Mouse (Mus musculus) B cell, adult 2 months (primary cell): Measurements from ENCODE around the gene Ywhae.

Experiments
- DNase-seq, 2 experiments: peaks; one replicate each; pipeline ENCODE4 v3.0.0; 2022

The Ywhae gene

DNA sequence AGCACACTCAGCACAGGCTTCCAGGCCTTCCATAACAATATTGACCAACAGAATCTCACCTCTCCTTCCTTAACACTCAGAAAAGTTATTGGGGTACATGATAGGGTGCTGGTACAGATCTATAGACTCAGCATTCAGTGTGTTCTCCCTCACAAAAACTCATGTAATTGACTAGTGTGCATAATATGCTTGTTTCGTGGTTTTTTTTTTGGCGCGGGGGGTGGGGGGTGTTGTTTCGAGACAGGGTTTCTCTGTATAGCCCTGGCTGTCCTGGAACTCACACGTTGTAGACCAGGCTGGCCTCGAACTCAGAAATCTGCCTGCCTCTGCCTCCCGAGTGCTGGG, 5.8 kb downstream of the Ywhae start:
- DNase-seq, result no peak

DNA sequence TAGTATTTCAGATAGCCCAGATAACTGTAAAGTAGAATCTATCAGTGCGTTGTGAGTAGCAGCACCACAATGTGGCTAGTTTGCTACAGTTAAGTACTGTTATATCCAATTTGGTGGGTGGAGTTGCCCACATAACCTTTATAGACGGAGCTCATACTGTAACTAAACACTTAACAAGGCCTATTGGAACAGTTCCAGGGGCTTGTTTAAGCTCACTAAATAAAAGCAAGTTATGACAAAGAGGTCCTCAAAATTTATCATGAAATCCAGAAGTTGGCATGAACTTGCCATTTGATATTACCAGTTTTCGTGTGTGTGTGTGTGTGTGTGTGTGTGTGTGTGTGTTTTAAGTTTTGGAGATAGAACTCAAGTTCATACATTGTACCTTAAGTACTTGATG, 7.5 kb downstream of the Ywhae start:
- DNase-seq, result no peak

DNA sequence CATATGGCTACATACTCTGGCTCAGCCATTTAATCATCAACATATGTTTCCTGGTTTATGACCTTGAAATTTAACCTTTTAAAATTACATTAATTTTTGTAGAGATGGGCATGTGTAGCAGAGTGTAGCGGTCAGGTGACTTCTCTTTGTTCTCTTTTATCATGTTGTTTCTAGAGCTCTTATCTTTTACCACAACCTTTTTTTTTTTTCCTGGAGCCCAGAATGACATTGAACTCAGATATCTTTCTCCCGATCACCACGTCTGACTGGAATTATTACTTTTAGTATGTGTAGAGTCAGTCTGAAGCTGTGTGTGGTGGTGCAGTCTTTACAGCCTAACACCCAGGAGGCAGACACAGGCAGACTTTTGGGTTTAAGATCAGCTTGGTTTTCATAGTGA, 8.9 kb downstream of the Ywhae start:
- DNase-seq, result no peak

DNA sequence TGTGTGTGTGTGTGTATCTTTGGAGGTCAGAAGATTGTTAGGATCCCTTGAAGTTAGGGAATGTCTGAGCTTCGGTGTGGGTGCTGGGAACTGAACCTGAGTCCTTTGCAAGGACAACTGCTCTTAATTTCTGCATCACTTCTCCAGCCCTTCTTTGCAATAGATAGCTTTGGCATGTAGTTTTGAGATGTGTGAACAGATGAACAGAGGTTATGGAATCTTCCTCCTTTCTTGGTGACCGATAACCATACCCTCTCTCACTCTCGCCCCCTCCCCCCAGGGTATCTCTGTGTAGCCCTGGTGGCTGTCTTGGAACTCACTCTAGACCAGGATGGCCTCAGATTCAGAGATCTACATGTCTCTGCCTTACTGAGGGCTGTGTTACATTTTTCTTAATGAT, 12.1 kb downstream of the Ywhae start:
- DNase-seq, result no peak

DNA sequence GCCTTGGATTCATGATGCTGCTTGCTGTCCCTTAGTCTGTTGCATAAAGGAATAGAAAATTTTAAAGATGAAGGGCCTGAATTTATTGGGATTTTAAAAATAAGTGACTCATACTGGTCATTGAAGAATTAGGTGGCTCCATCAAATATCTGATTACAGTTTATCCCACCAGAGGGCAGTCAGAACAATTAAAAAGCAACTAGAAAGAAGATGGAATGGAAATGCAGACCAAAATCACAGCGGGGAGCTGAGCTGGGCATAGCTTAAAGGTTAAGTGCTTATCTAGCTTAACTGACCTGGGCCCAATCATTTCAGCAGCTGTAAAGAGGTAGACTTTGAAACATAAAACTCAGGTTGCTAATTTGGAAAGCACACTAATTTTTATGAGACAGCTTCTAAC, 17.9 kb downstream of the Ywhae start:
- no peak for DNase-seq

DNA sequence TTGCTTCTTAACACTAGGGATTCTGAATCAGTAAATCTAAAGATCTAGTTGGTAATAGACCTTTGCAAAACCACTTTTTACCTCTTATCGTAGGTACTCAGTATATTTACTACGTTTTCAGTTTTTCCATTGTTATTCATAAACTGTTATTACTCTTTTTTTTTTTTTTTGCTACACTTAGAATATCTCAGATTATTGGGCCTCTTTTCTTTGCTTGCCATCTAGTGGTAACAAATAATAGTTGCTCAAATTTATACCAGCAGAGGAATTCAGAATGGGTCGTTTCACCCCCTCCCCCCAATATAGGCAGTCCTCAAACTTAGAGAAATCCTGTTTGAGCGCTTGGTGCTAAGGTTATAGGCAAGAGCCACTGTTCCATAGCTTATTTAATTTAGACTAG, 18.4 kb downstream of the Ywhae start:
- no peak for DNase-seq

DNA sequence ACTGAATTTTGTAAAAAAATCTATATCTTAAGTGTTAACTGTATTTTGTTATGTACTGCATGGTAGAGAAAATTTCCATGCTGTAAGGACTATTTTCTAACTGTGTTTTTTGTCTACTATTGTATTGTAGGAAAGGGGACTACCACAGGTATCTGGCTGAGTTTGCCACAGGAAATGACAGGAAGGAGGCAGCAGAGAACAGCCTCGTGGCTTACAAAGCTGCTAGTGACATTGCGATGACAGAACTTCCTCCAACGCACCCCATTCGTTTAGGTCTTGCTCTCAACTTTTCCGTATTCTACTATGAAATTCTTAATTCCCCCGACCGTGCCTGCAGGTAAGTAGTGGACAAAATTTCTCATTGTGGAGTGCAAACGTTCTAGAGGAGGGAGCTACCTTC, 24.0 kb downstream of the Ywhae start:
- DNase-seq, result no peak

DNA sequence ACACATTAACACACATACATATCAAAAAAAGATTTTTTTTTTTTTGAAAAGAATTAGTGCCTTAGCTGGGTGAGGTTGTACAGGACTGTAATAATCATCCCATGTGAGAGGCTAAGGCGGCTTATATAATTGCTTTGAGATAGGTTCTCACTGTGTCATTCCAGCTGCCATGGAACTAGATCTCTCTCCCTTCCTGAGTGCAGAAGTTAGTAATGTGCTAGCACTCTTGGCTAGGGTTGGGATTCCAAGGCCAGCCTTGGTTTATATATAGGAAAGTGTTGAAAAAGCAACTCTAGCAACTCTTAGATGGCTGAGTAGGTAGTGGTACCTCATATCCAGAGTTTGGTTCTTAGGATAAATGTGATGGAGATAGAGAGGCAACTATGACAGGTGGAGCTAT, 25.9 kb downstream of the Ywhae start:
- no peak for DNase-seq

DNA sequence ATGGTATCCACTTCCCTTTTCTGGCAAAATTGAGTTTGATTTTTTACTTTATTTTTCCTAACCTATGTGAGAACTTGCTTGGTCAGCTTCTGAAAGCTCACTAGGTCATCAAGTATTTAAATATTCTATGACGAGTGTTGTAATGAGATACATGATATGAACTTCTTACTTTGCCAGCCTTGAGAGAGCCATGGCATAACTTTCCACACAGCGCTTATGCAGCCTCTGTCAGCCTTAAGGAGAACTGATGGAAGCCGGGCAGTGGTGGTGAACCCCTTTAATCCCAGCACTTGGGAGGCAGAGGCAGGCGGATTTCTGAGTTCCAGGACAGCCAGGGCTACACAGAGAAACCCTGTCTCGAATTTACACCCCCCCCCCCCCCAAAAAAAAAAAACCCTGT, 28.1 kb downstream of the Ywhae start:
- no peak for DNase-seq

DNA sequence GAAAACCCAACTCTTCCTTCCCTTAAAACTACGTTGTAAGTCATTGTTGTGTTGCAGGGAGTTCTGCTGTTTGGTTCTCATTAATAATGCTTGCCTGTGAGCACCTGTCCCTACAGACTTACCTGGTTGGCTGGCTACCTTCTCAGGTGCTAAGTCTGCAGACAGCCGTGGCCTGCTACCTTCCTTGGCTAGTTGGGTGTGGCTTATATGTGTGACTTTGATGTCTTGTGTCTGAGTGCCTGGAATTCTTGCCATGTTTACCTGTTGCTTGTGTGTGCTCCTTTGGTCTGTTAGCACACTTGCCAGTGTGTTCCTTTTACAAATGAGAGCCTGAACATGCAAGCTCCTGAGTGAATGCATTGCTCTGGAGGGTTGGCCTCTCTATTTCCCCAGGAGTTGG, 30.0 kb downstream of the Ywhae start:
- no peak for DNase-seq

DNA sequence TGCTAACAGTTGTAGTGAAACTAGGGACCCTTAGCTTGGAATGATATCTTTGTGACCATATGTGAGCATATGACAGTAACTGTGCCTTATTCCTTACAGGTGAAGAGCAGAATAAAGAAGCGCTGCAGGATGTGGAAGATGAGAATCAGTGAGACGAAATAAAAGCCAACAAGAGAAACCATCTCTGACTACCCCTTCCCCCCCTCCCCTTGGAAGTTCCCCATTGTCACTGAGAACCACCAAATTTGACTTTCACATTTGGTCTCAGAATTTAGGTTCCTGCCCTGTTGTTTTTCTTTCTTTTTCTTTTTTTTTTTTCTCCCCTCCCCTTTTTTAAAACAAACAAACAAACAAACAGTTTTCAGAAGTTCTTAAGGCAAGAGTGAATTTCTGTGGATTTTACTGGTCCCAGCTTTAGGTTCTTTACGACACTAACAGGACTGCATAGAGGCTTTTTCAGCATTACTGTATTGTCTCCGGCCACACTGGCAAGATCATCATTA, 31.9 kb downstream of the Ywhae start:
- peak; percentile 20 to 24 for DNase-seq

DNA sequence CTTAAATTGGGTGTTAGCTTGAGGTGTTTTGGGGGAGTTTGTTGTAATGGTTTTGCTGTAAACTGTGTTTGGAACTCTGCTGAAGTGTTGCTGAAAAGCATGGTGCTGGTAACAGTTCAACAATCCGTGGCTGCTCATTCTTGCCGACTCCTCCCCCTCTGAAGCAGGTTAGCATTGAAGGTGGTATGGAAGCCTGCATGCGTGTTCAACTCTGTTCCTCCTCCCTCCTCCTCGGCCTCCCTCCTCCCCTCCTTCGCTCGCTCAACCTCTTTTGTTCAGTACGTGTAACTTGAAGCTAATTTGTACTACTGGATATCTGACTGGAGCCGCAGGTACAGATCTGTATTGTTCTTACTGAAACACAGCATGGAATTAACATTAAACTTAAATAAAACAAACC, 32.5 kb downstream of the Ywhae start:
- DNase-seq, result no peak

DNA sequence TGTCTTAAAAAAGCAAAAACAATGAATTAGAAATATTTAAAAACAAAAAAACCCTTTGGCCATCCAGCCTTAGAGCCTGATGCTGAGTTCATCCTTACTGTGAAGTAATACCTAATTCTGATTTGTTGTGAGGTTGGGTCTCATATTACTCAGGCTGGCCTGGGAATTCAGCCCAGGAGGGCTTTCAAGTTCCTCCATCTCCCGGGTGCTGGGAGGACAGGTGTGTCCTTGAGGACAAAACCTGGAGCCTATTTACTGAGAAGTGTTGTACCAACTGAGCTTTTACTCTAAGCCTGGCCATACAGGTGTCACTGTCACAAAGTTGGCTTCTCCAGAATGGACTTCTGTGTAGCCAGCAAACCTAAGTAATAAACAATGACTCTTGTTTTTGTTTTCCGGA, 34.3 kb downstream of the Ywhae start:
- no peak for DNase-seq

DNA sequence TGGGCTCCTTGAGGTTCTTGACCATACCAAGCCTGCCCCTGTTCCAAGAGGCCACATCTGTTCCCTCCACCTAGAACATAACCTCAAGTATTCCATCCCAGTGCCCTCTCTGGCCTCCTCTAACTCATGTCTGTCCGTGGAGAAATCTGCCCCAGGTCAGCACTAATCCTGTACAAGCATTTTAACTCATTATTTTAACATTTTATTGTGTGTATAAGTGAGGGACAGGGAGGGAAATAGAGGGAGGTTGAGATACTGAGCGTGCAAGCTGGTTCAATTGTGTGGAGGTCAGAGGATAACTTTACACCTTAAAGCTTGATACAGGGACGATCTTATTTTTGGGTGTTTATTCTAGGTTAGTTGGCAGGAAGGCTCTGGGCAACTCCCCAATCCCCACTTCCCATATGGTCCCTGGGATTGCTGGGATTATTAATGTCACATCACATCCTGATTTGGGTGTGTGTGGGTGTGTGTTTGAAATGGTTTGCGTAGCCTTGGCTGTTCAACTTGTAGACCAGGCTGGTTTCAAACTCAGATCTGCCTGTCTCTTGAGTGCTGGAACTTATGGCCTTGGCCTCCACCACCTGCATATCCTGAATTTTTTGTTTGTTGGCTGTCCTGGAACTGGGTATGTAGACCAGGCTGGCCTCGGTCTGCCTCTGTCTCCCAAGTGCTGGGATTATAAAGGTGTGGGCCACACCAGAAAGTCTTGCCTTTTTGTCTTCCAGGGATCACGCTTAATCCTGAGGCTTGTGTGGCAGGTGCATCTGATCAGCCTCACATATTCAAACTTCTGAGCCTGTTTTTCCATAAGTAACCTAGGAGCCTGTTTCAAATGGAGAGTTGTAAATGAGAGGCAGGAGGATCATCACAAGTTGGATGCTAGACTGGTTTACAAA, 35.7 kb downstream of the Ywhae start:
- DNase-seq, result no peak

DNA sequence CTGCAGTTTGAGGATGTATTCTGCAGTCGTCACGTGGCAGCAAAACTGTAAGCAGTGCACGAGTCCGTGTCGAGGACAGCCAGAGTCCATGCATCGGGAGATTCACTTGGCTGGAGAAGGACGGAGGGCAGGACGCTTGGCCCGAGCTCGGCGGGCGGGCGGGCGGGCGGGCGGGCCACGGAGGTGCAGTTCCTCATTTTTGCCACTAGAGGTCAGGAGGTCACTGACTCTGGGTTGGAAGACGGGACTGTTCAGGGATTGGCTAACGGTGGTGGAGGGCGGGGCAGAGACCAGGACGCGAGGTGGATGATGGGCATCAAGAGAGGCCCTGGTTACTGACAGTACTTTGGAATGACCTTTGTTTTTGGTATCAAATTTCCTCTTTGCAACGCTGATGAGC, 36.5 kb downstream of the Ywhae start:
- DNase-seq, result peak; percentile 84 to 87

DNA sequence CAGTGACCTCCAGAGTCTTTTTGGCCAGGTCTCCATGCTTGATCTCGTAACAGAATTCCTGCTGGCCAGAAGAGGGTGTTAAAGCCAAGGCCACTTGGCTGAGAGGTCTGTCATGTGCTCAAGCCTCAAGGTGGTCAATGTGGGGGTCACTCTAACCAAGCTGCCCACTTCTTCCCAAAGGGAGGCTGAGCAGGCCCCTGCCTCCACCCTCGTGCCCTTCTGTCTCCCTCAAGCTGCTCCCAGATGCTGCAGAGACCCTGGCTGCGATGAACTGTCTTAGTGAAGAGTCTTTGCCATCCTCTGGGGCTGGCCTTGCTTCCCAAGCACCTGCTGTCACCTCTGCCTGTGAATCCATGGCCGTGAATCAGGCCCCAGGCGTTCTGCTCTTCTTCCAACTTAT, 39.9 kb downstream of the Ywhae start:
- no peak for DNase-seq

DNA sequence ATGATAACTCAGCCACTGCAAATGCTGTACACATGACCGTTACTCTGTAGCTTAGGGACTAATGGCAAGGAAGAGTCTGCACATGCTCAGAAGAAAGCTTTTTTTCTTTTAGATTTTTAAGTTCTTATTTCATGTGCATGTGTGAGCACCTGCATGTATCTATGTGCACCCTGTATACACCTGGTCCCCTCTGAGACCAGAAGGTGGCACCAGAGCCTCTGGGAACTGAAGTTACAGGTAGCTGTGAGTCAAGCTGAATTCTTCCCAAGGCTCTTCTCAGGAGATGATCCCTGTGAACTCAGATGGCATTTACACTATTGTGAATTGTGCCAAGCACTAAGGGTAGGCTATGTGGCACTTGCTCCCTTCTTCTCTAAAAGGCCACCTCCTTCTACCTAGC, 43.2 kb downstream of the Ywhae start:
- DNase-seq, result no peak

DNA sequence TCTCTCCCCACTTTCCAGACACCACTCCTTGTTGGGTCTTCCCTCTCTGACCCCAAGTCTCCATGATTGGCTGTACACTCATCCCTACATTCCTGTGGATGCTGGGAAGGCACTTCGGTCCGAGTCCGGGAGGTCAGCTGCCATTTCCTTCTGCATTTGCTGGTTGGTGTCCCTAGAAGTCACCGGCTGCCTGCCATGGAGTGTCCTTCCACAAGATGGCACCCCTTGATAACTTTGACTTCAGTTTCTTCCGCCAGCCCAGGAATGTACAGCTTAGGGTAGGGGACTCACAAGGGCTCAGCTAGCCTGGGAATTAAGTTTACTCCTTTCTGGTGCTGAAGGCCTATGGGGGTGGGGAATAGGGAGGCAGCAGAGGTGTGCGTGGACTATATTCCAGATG, 49.2 kb downstream of the Ywhae start:
- DNase-seq, result peak; percentile 74 to 75

DNA sequence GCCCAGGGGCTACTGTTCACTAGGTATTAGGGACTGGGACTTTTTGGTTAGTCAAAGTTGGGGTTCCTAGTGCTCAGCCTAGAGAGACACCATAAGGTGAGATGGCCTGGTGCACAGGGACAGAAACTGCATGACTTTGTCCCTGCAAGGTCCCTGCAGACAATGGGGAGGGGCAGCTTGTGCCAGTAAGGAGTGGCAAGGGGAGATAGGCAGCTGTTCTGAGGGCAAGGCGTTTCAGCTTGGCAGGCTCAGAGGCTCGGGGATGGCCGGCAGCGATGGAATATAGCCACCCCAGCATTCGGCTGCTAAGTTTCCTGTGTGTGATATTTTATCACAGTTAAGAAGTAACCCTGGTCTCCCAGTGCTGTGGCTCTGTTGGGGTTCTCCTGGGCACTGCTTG, 51.1 kb downstream of the Ywhae start:
- no peak for DNase-seq

DNA sequence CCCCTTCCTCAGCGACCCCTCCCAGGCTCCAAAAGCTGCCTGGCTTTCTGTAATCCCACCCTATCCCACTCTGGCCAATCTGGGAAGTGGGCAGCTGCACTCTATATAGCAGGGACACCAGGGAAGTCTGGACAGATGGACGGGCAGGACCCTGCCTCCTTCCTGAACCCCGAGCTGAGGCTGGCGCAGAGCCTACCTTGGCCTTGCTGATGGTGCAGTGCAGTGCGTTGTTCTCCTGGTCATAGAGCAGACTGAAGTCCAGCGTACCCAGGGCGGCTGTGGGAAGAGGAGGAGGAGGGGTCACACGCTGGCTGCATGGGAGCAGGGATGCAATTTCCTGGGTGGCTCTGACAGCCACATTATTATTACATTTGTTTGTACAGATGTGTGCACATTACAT, 53.2 kb downstream of the Ywhae start:
- no peak for DNase-seq

DNA sequence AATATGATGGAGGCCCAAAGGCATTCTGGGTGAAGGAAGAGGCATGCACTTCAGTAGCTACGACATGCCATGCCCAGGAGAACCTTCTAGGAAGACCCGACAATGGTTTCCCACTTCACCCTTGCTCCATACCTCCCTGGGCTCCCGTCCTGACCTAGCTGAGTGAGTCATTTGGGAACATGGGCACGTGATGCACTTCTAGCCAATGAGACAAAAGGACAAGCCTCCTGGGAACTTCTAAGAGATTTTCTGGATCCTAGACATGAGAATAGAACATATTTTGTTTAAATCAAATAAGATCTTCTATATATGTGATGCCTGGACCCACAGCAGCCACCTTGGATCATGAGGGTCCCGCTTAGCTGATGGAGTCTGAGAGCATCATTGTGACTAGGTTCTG, 59.9 kb downstream of the Ywhae start:
- DNase-seq, result no peak

DNA sequence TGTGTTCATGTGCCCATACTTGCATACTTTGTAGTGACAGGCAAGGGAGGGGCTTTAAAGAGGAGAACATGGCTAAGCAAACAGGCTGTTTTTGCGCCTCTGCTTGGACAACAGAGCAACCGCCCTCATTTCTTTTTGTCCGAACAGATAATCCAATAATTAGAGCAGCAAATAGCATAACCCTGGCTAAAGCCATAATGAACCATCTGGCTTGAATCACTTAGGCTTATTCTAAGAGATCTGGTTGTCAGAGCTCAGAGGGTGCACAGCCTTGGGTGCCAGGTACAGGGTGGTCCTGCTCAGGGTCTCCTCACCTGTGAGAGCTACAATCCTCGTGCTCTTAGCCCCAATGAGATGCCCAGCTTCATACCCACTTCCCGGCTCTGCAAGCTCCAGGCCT, 60.7 kb downstream of the Ywhae start:
- no peak for DNase-seq

DNA sequence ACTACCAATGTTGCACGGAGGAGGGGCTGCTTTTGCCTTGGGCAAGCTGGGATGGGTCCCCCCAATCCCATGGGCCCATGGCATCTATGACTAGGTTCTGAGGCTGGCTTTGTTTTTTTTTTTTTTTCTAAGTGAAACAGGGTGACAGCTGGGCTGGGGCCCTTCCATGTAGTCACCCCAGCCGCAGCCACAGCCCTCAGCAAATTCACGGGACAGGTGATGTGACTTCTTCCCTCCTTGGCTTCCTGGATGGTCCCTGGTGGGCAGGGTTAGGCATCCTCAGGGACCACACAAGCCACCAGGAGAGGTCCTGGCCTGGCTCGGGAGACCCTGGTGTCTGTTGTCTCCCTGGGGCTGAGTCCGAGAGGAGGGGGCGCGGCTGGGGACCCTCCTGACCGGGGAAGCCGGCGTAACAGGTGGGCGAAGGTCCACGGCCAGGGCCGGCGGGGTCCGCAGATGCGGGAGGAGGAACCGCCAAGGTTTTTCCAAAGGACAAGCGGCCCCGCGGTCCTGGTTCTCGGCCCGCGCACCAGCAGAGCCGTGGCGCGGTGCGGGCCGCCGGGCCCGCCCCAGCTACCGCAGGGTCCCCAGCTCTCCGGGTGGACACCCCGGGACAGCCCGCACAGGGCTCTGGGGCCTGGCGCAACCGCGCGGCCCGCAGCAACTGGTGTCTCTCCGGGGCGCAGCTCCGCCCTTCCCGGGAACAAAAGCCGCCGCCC, 62.1 kb downstream of the Ywhae start:
- no peak for DNase-seq

DNA sequence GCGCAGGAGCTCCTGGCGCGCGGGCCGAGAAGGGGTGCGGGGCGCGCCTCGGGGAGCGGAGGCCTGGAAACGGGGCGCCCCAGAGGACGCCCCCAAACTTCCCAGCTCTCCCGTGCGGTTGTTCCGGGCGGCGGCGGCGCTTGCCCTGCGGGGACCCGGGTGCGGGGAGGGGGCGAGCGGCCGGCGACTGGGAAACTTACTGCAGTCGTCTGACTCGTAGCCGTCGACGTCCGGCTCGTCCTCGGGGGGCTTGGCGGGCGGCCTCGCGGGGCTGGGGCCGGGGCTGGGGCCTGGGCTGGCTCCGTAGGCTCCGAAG, 62.6 kb downstream of the Ywhae start:
- DNase-seq, result no peak

DNA sequence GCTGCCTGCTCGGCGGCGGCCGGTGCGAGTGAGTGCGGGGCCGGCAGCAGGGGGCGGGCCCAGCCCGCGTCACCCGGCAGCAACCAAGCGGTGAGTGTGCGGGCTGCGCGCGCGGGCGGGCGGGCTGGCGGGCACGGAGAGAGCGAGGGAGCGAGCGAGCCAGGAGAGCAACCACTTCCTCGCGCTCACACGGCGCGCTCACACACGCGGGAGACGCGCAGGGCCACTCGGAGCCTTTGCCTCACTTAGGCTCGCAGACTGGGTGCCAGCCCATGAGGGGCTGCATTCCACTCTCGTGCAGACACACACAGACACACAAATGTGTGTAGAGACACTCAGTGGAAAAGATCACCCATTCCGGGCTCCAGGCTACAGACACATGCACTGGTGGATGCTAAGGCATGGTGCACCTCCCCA, 63.4 kb downstream of the Ywhae start, which contains the start of gene Doc2b:
TSS of gene Doc2b (minus strand) at position 21 of the 417 bp plus-strand sequence.
- DNase-seq, result peak; percentile 31 to 32
